Mouse (Mus musculus): ENCODE measurements around the gene Mgmt.
A peak's percentile ranks its signal among the peaks of the same experiment; 100 is the strongest.

Gene Mgmt

DNA sequence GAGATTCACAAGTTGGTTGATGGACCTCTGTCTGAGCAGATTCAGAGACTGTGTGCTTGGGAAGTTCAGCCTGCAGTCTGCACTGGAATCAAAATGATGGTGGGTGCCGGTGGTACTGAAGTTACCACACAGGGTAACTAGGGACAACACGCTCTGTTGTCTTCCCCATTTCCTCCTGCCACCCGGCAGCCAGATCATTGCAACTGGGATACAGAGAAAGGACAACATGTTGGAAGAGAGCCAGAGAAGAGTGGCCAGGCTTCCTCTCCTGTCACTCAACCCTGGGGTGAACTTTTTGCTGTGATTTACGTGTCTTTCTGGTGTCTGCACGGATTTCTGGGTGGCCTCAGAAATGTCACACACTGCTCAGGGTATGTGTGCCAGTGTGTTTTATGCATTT, 107.4 kb downstream of the Mgmt start:
- DNase-seq (ENCODE audit: low read depth, low spot score) = no peak

DNA sequence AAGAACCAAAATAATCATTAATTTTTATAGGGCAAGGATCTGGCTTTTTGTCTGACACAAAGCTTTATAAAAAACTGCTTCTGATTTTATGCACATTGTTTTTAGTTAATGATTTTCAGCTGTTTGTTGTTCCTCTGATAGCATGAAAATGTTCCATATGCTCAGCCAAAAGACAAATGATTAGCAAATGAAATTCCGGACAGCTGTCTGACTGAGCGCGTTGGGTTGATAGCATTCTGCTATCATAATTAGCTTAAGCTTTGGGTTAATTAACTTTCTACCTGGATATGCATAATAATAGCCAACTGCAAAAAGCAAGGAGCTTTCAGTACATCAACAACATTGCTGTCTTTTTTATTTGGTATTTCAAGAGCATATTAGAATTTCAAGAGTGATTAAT, 108.0 kb downstream of the Mgmt start:
- no peak for DNase-seq (ENCODE audit: low read depth, low spot score)

DNA sequence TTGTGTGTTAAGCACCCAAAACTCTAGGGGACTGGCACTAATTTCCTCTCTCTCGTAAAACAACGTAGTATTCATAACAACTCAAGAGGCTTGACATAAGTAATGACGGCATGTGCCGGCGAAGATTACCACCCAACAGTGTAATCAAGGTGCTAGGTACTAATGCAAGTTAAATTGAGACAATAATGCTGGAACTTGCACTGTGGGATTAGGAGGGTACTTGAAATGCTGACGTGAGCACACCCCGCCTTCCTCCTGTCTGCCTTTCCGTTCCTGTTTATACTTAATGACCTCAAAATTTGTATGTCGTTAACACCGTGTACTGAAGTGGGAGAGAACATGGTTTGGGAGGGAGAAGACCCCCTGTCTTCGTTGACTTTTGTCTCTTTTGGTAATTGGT, 110.9 kb downstream of the Mgmt start:
- DNase-seq (ENCODE audit: low read depth, low spot score) = no peak

DNA sequence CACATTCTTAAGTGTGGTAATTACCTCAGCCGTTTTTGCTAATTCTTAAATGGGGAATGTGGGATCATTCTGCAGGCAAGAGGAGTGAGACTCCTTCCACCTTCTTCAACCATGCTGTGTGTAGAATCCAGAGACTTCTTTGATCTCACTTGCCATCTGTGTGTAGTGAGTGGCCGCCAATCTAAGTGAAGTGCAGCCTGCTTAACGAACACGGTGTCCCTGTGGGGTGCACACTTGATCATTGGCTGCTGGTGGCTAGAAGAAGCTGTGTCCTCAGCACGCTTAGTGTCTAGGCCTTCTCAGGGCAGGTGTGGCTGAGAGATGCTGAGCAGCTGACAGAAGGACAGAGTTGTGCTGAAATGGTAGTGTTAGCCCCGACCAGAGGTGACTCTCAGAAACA, 113.9 kb downstream of the Mgmt start:
- DNase-seq (ENCODE audit: low read depth, low spot score) = no peak

DNA sequence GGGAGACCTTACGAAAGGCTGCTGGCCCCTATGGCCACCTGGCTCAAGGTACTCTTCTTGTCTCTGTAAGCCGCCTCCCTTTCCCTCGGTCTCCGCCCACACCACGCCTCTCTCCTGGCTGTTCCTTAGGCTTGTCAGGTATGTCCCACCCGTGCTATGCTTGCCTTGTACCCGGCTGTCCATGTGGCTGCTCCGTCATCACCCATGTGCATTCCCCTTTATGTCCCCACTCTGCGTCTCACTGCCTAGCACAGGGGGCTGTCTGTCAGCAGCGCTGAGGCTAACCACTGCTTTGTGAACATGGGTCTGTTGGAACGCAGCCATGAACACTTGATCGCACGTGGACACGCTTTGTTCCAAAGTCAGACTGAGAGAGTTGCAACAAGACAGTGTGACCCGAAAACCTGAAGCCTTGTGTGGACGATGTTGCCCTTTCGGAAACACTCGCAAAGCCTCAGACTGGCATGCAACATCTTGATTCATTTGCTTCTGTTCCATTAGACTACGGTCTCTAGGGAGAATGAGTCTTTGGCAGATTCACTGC, 115.4 kb downstream of the Mgmt start:
- DNase-seq (ENCODE audit: low read depth, low spot score) = no peak

DNA sequence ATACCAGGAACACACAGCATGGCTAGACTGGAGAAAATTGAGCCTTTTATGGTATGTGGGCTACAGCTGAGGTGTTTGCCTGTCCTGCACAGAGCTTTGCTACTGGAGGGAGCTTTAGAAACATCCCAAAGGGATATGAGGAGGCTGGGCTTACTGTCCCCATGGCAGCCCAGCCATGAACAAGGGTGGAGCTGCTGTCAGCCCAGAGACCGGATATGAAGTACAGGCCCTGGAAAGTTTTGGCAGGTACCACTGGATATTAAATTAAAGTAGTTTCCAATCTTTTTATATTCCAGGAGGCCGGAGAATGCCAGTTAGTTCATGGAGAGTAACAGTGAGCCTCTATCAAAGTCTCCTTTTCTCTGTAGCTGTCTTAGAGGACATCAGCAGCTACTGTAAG, 116.0 kb downstream of the Mgmt start:
- no peak for DNase-seq (ENCODE audit: low read depth, low spot score)

DNA sequence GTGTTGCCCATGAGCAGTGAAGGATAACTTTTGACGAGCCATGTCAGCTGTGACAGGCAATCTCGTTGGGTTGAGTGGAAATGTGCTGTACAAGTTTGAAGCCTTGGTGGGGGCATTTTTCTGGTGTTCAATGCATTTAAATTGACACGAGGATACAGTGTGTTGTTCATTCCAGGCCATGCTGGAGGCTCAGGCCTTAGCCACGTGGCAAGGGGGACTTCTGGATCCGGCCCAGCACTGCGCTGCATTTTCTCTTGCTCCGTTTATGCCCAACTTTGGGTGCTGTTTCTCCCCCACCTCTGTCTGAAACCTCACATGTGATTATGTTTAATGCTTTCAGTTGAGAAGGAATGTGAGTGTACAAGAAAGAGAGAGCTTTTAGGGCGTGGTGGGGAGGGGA, 118.3 kb downstream of the Mgmt start:
- DNase-seq (ENCODE audit: low read depth, low spot score) = no peak

DNA sequence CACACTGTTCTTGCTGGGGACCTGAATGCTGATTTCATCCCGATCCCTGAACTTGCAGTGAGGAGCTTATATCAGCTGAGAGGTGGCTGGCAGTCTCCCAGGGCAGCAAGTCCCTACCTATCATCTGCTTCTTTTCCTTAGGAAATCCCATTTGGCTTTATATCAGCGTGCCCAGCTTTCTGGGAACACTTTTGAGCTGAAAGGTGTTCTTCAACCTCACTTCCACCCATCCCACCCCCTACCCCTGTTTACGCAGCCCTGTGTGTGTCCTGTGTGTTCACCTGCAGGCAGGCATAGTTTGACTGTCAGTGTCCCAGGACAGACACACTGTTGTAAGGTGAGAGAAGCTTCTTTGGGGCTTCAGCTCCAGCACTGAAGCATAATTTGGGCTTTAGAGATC, 119.0 kb downstream of the Mgmt start:
- no peak for DNase-seq (ENCODE audit: low read depth, low spot score)

DNA sequence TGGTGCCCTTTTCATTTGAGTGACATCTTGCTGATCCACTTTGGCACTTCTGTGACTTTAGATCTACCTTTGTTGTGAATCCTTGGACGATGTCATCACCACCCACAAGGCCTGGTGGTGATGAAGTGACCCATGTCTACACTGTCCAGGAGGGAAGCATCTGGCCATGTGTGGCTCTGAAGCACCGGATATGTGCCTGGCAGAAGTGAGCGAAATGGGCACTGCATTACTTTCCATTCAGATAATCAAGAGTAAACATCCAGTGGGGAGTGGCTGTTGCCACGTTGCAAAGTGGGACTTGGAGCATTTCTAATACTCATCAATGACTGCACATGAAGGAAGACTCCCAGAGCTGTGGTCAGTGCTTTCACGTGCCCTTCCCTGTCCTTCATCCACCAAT, 124.2 kb downstream of the Mgmt start:
- no peak for DNase-seq (ENCODE audit: low read depth, low spot score)

DNA sequence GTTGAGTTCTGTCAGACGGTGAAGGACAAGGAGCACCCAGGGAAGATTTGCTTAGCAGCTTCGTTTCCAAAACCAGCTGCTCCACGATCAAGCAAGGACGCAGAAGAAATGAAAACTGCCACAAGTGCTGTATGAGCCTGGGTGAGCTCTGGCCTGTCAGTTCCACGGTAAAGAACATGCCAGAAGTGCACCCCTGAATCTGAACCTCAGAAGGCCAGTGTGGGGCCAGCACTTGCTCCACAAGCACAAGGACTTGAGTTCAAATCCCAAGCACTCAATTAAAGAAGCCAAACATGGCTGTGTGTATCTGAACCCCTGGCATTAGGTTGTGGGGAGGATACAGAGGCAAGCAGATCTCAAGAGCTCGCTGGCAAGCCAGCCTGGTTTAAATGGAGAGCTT, 125.8 kb downstream of the Mgmt start:
- no peak for DNase-seq (ENCODE audit: low read depth, low spot score)

DNA sequence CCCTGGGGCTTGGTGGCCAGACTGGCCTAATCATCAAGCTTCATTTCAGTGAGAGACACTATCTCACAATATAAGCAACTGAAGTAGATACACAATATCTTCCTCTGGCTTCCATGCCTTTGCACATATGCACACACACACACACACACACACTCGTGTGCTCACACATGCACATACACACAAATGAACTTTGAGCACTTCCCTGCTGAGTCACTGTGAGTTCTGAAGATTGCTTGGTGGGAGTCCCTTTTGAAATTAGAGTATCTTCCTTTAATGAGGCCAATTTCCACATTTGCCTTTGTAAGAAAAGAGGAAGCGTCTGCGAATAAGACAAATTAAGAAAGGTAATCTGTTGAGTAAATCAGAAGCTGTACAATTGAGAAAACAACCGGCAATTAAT, 136.4 kb downstream of the Mgmt start:
- DNase-seq (ENCODE audit: low read depth, low spot score) = no peak

DNA sequence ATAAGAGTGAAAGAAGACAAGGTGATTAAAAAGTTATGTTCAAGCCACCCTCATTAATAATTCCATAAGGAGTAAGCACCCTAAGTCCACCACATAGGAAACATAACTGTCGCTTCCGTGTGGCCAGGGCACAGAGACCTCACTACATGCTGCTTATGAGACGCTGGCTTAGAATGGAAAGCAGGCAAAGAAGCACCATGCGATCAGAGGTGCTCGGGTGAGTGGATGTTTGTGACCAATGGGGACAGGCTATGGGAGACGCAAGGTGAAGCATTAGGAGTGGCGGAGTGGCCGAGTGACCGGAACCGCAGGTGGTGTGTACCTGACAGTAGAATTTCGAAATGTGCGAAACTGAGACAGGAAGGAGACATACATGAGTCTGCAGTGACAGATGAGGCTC, 138.8 kb downstream of the Mgmt start:
- no peak for DNase-seq (ENCODE audit: low read depth, low spot score)

DNA sequence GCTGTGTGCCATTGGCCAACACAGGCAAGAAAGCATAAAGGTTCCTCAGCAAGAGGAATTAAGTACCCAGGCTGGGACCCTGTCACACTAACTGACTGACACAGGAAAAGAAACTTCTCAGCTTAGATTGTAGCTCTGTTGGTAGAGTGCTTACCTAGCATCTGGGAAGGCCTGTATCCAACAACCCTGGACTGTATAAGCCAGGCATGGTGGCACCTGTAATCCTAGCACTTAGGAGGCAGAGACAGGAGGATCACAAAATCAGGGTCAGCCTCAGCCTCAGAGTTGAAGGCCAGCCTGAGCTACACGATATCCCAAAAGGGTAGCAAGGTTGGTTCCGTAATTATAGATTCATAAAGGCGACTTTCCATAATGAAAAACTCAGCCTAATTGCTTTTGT, 140.6 kb downstream of the Mgmt start:
- DNase-seq (ENCODE audit: low read depth, low spot score) = no peak

DNA sequence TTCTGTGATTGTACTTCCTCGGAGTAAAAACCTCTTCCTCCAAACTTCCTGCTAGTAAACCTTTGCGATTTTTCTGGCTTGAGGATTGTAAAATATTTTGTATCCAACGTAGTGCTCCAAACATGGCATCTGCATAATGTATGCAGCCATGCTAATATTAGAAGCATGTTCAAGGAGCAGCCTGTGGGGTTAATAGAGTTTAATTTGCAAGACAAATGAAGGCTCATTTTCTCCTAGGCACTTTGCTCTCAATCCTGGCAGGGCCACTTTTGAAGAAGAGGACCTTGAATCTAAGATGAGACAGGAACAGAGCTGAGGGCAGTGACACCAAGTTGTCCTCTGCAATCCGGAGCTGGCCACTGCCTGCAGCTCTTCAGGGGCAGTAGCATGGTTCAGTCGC, 141.5 kb downstream of the Mgmt start:
- no peak for DNase-seq (ENCODE audit: low read depth, low spot score)

DNA sequence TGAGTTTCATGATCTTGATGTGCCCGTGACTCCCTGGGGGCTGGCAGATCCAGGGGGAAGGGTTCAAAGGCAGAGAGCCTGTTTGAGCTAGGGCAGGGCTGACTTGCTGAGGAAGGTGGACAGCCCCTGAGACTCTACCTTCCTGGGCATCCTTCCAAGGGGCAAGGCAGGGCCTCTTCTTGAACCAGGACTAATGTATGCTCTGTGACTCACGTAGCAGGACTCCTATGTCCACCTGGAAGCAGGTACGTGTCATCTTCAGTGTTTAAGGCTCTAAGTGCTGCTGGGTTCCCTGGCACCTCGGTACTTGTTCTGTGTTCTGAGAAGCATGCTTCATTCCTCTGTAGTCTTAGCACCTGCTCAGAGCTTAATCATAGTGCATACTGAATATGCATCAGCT, 143.1 kb downstream of the Mgmt start:
- DNase-seq (ENCODE audit: low read depth, low spot score) = no peak

DNA sequence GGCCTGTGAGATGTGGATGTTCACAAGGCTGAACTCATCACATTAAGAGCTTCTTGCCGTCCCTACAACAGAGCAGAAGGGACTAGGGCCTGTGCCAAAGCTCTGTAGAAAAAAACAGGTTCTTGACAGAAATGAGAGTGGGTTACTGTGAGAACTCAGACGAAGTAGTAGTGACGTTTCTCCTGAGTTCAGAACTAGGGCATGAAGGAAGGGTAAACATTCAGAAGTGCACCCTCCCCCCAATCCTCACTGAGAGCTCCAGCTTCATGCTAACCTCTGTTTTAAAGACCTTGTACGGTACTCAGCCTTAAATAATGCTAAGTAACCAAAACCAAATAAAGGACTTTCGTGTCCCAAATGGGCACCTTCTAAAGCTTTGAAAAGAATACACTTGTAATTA, 143.5 kb downstream of the Mgmt start:
- no peak for DNase-seq (ENCODE audit: low read depth, low spot score)

DNA sequence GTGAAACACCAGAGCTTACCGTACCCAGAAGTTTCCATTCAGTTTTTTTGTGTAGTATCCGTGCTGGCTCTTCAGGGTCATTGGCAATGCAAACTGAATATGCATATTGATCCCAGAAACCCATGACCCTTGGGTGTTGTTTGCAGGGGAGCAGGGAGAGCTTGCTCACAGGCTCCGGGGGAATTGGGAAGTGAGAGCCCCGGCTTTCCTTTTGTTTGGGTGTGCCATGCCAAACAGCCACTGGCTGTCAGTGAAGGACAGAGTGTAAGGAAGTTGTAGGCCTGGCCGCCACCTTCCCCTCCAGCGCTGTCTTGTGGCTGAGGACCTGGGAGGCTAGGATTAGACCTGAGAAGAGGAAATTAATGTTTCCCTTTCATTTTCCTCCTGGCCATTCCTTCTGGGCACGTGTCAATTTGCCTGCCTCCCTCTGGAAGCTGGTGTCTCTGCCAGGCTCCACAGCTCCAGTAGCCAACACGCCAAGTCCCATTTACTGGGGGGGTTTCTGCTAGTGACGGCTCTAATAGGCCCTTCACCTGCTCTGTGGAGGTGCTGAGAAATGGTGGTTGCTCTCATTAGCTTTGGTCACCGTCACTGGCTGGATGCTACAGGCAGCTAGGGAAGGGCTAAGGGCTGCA, 144.0 kb downstream of the Mgmt start:
- DNase-seq (ENCODE audit: low read depth, low spot score) = no peak

DNA sequence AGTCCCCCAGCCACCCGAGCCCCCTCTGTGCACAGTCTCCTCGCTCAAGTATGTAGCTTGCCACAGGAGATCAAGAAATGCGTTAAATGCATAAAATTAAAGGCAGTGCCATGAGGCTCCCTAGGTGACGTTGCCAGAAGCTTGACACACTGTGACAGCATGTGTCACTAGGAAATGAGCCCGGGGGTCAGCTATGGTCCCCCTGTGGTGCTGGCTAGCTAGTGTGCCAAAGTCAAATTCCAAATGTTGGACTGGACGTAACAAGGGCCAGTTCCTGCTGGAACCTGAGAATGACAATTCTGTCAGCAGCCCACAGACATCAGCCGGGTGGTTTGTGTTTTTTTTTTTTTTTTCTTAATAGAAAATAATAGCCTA, 144.5 kb downstream of the Mgmt start:
- DNase-seq (ENCODE audit: low read depth, low spot score) = no peak

DNA sequence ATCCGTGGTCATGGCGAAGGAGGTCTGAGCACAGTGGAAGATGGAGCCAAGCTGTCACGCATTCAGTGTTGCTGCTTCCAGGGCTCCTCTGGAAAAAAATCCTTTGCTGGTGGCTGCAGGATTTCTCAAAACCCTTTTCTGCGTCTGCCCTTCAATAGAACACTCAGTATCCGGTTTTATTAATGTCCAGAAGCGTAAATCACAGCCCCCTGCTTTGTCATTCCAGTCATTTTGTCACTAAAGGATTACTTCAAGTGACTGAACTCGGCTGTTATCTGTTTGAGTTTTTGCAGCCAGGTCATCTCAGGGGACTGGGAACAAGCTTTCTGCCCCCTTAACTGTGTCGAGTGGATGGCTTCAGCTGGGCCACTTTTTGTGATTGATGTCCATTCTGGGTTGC, 146.2 kb downstream of the Mgmt start:
- DNase-seq (ENCODE audit: low read depth, low spot score) = no peak

DNA sequence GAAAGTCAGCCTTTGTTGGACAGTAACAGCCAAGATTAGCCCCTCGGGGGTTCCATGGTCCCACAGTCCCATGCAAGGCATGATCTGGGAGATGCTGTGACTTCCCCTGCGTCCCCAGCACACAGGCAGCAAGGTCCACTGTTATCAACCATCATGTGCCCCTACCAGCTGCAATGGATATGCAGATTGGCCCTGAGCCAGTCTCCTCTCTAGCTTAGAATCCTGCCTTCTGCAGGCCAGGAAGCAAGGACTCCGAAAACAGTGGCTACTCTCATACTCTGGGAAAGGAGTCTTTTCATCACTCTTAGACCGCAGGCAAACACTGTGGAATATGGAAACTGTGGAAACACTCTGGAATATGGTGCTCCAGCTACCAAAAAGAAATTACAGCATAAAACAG, 152.5 kb downstream of the Mgmt start:
- DNase-seq (ENCODE audit: low read depth, low spot score) = no peak

DNA sequence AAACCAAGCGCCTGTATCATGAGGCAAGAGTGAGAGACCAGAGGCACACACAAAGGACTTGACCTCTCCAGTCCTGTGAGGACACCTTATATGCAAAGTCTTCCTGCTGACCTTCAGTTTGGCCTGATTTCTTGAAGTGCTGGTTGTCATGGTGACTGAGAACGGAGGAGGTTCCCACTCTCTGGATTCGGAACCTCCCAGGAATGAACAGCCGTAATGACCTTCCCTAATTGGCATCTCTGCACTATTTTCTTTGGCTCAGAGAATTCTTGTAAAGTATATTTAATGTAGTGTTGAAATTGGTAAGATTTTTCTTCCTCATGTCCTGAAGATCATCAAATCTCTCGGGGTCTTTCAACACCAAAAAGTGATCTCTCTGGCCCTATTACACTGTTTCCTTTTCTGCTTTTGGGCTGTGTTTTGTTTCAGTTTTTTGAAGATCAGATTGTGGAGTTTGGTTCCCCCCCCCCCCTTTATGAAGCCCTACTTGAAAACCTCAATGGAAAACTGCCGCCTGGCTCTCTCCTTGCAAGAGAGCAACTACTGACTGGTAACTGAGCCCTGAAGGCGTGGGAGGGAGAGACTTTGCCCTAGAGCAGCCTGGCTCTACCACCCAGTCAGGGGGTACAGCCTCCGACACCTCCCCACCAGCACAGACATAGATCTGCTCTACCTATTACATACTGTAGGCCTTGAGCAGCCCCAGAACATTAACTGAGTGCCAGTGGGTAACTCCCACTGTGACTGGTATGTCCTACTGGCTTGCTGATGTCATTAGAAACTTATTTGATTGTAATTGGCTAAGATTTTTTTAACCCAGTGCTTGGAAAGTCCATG, 153.9 kb downstream of the Mgmt start:
- no peak for DNase-seq (ENCODE audit: low read depth, low spot score)

DNA sequence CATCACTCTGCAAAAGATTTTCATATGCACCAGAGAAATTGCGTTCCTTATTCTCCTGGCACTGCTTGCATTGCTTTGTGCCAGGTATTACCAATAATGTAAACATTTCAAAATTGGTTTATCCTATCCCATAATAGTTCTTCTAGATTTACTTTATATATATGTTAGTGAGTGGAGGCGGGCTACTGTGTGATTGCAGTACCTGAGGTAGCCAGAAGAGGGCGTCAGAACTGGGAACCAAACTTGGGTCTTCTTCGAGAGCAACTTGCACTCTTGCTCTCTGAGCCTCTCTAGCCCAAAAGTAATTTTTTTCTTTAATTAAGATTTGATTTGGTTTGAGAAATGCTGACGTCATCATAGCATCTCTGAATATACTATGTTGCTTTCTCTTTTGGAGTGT, 159.9 kb downstream of the Mgmt start:
- DNase-seq (ENCODE audit: low read depth, low spot score) = no peak

DNA sequence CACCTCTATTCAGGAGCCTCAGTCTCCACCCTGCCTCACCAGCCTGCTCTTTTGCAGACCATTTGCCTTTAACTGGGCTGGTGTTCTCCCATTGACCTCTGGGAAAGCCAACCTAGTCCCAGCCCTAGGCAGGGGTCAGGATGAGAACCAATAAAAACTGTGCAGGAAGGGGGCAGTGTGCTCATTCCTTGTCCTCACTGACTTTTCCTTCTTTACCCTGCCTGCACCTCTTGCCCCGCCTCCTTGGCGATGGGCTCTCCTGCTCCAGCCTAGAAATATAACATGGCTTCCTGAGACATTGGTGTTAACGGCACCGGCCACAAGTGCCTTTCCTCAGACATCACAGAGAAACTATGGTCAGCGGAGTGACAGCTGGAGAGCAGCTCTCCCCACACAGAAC, 161.7 kb downstream of the Mgmt start:
- DNase-seq (ENCODE audit: low read depth, low spot score) = peak; percentile 13
